Mouse (Mus musculus): Measurements from ENCODE around the gene Gm19684.
"Not testable (repeated sequence)": the region's sequence is repeated elsewhere in the genome, so short reads cannot be mapped to it uniquely, and the experiment has no call there.

GRCm38 (mm10) chr17:36113979-36114593, 7.4 kb upstream of the Gm19684 start:
- TF ChIP-seq TAL1, GATA1 (IDR thresholded peaks at IDR 0.05; ENCODE audit: low read length): not testable (repeated sequence)

Measured in erythroblast, embryonic 14.5 days (primary cell).